ENCODE assay signal across 9 mouse cellular contexts in the genomic region with DNA sequence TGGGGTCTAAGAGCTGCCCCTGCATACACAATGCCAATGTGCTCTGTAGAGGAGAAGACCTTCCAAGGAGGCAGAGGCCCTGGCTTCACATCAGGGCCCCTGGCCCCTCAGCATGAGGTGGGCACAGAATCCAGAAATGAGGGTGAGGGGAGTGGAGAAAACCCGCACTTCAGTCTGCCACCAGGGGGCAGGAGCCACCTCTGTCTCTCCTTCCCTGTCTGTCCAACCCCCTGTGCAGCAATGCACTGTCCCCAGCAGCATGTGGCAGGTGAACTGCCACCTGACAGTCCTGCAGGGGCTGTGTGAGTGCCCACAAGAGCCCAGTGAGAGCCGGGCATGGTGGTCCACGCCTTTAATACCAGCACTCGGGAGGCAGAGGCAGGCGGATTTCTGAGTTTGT. TPM values are rescaled to one million over a fixed set of nuclear protein-coding genes. Genes with fewer than 3 reads are reported as not detected.
DNase-seq lines count a peak whose midpoint lies in the region; ATAC-seq and TF ChIP-seq lines count a peak whose summit lies in the region.
"Had no signal": no experiment of that assay in that cellular context is flagged by ENCODE, and none has a peak within 500 bp of the region (broad histone marks: within the 10 kb centered on the region; RNA-seq: fewer than 3 reads in every experiment).

No protein-coding gene starts in this region.

- peak; percentile 52; the same call in 1 of the 2 replicates for ATAC-seq in midbrain, embryonic 12.5 days (ENCODE audit: low FRiP score, low read depth)
- ATAC-seq in midbrain, embryonic 16.5 days: no peak
- ATAC-seq: inflammation-experienced regulatory T-cells, adult 6 months had no signal

- no peak overlapping the region for H3K27ac ChIP-seq in gastrocnemius, adult 2 months
- no peak overlapping the region for H3K27ac ChIP-seq in midbrain, embryonic 12.5 days (replicated peaks)
- H3K27ac ChIP-seq in midbrain, embryonic 16.5 days (ENCODE audit: low read length): no peak overlapping the region

- DNase-seq in gastrocnemius, adult 2 months: no peak
- DNase-seq in gastrocnemius, adult 8-10 months (ENCODE audit: low spot score in 2 of 2): no peak
- DNase-seq in induced T-regulatory cell, adult 2 months (ENCODE audit: low read depth): peak; percentile 48
- DNase-seq in thymus, postnatal 14 days: peak; percentile 61
- DNase-seq in yolk sac, embryonic 10.5 days (ENCODE audit: low spot score): no peak
- no peak for DNase-seq in gastrocnemius, adult 18-20 months (ENCODE audit: low spot score)

- no peak overlapping the region for H3K4me3 ChIP-seq in gastrocnemius, adult 2 months
- no peak overlapping the region for H3K4me3 ChIP-seq in midbrain, embryonic 12.5 days
- no peak overlapping the region for H3K4me3 ChIP-seq in midbrain, embryonic 16.5 days (ENCODE audit: low read depth, low read length)

- no peaks in the 10 kb centered on the region for H3K27me3 ChIP-seq in midbrain, embryonic 12.5 days
- H3K27me3 ChIP-seq in midbrain, embryonic 16.5 days (ENCODE audit: control insufficient read depth, insufficient read depth, low read depth, low read length): no peaks in the 10 kb centered on the region

- H3K36me3 ChIP-seq in midbrain, embryonic 12.5 days: no peaks in the 10 kb centered on the region
- H3K36me3 ChIP-seq in midbrain, embryonic 16.5 days (ENCODE audit: control insufficient read depth, insufficient read depth, low read length): peaks cover 25% of the 10 kb centered on the region

- WGBS in midbrain, embryonic 12.5 days: 63% methylated on average over 5 of the region's 5 CpGs
- 69% methylated on average over 5 of the region's 5 CpGs for WGBS in midbrain, embryonic 16.5 days

- intact Hi-C loops in gastrocnemius, adult 2 months (cut with DNase I): loop anchor here (5.0 kb wide), 1 partner anchor 48 kb away; no protein-coding TSS in a partner anchor

- H3K4me1 ChIP-seq in midbrain, embryonic 12.5 days: no peaks in the 10 kb centered on the region
- no peaks in the 10 kb centered on the region for H3K4me1 ChIP-seq in midbrain, embryonic 16.5 days (ENCODE audit: control insufficient read depth, insufficient read depth, low read length)

- no peak overlapping the region for H3K4me2 ChIP-seq in midbrain, embryonic 12.5 days (replicated peaks)
- no peak overlapping the region for H3K4me2 ChIP-seq in midbrain, embryonic 16.5 days (ENCODE audit: low read length)

- TF ChIP-seq CTCF in gastrocnemius, adult 2 months (IDR thresholded peaks at IDR 0.05): peak; percentile 50

- no peak overlapping the region for H3K9ac ChIP-seq in midbrain, embryonic 12.5 days (replicated peaks)
- no peak overlapping the region for H3K9ac ChIP-seq in midbrain, embryonic 16.5 days (ENCODE audit: low read depth, low read length)

- H3K9me3 ChIP-seq in midbrain, embryonic 12.5 days: no peaks in the 10 kb centered on the region
- H3K9me3 ChIP-seq in midbrain, embryonic 16.5 days (replicated peaks; ENCODE audit: control insufficient read depth, low read length, poor library complexity, severe bottlenecking): no peaks in the 10 kb centered on the region

RNA-seq across cellular contexts. Expression of a gene that starts 14.1 kb away (rescaled TPM):
- total RNA-seq in gastrocnemius, adult 2 months (2021): 10 to 100 TPM; 11.9 to 15.3 TPM
- 10 to 100 TPM in 3 of 4 experiments, 1 to 10 TPM in 1; 7.8 to 12.6 (median 11.0) TPM for total RNA-seq in gastrocnemius, adult 8-10 months (2022)
- 112 and 114 TPM in 2 replicates for polyA plus RNA-seq in midbrain, embryonic 12.5 days (2016; fragmentation: Nextera tagmentation; extraction: Ambion mirVana)
- 90.7 and 94.6 TPM in 2 replicates for polyA plus RNA-seq in midbrain, embryonic 16.5 days (2015; fragmentation: Nextera tagmentation; extraction: Ambion mirVana)
- 10 to 100 TPM; 10.1 to 17.7 TPM for total RNA-seq in gastrocnemius, adult 18-20 months (2021)

RNA-seq across cellular contexts. Expression of a gene that starts 25.2 kb away (rescaled TPM):
- 10 to 100 TPM in 1 of 2 experiments, 1 to 10 TPM in 1; 5.1 to 10.4 TPM for total RNA-seq in gastrocnemius, adult 2 months (2021)
- total RNA-seq in gastrocnemius, adult 8-10 months (2022): 1 to 10 TPM; 5.0 to 6.9 (median 6.3) TPM
- 10.0 and 10.9 TPM in 2 replicates for polyA plus RNA-seq in midbrain, embryonic 12.5 days (2016; fragmentation: Nextera tagmentation; extraction: Ambion mirVana)
- polyA plus RNA-seq in midbrain, embryonic 16.5 days (2015; fragmentation: Nextera tagmentation; extraction: Ambion mirVana): 47.4 and 58.8 TPM in 2 replicates
- total RNA-seq in gastrocnemius, adult 18-20 months (2021): 1 to 10 TPM; 6.2 to 7.1 TPM

RNA-seq across cellular contexts. Expression of a gene that starts 26.7 kb away (rescaled TPM):
- 10 to 100 TPM; 63.5 to 66.4 TPM for total RNA-seq in gastrocnemius, adult 2 months (2021)
- 10 to 100 TPM; 54.6 to 63.3 (median 59.5) TPM for total RNA-seq in gastrocnemius, adult 8-10 months (2022)
- polyA plus RNA-seq in midbrain, embryonic 12.5 days (2016; fragmentation: Nextera tagmentation; extraction: Ambion mirVana): 320 and 330 TPM in 2 replicates
- polyA plus RNA-seq in midbrain, embryonic 16.5 days (2015; fragmentation: Nextera tagmentation; extraction: Ambion mirVana): 406 and 431 TPM in 2 replicates
- total RNA-seq in gastrocnemius, adult 18-20 months (2021): 10 to 100 TPM; 60.3 to 70.5 TPM

Comparison
In these comparisons a context has a peak if more than half of its experiments do, and no peak if none do; other contexts are left out.
1. DNase-seq: peak in induced T-regulatory cell, adult 2 months (single experiment) and thymus, postnatal 14 days (single experiment); none in gastrocnemius, adult 2 months (single experiment), gastrocnemius, adult 8-10 months (0 of 2), yolk sac, embryonic 10.5 days (single experiment) and gastrocnemius, adult 18-20 months (single experiment).